Mouse (Mus musculus): ENCODE results near the gene Gm42957.
"Not testable (repeated sequence)": the region's sequence is repeated elsewhere in the genome, so short reads cannot be mapped to it uniquely, and the experiment has no call there.

The Gm42957 gene

GRCm38 (mm10) chr3:96634928-96635879, at the start of gene Gm42957, which contains the start of gene Pex11b:
Gene Gm42957 (plus strand): TSS chr3:96635474.
Gene Pex11b (plus strand): TSS chr3:96635376.
- in situ Hi-C loops (cut with MboI; ENCODE audit: low sequenced_read_pairs), result no loop called here

- in situ Hi-C loops (cut with MboI; ENCODE audit: low sequenced_read_pairs), result no loop called here
Observed at GRCm38 (mm10) chr3:96590657-96591056, 44.6 kb upstream of the Gm42957 start.

- in situ Hi-C loops (cut with MboI; ENCODE audit: low sequenced_read_pairs), result no loop called here
Observed at GRCm38 (mm10) chr3:96593374-96593773, 41.9 kb upstream of the Gm42957 start.

GRCm38 (mm10) chr3:96593790-96594560, 41.3 kb upstream of the Gm42957 start, which contains the start of gene Polr3gl:
Gene Polr3gl (minus strand): TSS chr3:96594181.
- in situ Hi-C loops (cut with MboI; ENCODE audit: low sequenced_read_pairs), result no loop called here

- in situ Hi-C loops (cut with MboI; ENCODE audit: low sequenced_read_pairs), result no loop called here
Observed at GRCm38 (mm10) chr3:96594851-96595250, 40.4 kb upstream of the Gm42957 start.

- in situ Hi-C loops (cut with MboI; ENCODE audit: low sequenced_read_pairs), result no loop called here
Observed at GRCm38 (mm10) chr3:96595661-96596060, 39.6 kb upstream of the Gm42957 start.

GRCm38 (mm10) chr3:96596228-96596707, 39.0 kb upstream of the Gm42957 start, which contains the start of gene Ankrd34a:
Gene Ankrd34a (plus strand): TSS chr3:96596636.
- in situ Hi-C loops (cut with MboI; ENCODE audit: low sequenced_read_pairs), result no loop called here

GRCm38 (mm10) chr3:96596855-96597254, 38.4 kb upstream of the Gm42957 start:
- in situ Hi-C loops (cut with MboI; ENCODE audit: low sequenced_read_pairs), result no loop called here

GRCm38 (mm10) chr3:96597435-96597891, 37.8 kb upstream of the Gm42957 start:
- in situ Hi-C loops (cut with MboI; ENCODE audit: low sequenced_read_pairs), result no loop called here

GRCm38 (mm10) chr3:96598156-96599068, 36.9 kb upstream of the Gm42957 start:
- in situ Hi-C loops (cut with MboI; ENCODE audit: low sequenced_read_pairs), result no loop called here

GRCm38 (mm10) chr3:96599069-96599393, 36.2 kb upstream of the Gm42957 start:
- in situ Hi-C loops (cut with MboI; ENCODE audit: low sequenced_read_pairs), result no loop called here

- in situ Hi-C loops (cut with MboI; ENCODE audit: low sequenced_read_pairs), result no loop called here
Observed at GRCm38 (mm10) chr3:96599411-96599810, 35.9 kb upstream of the Gm42957 start.

GRCm38 (mm10) chr3:96600639-96601250, 34.5 kb upstream of the Gm42957 start, which contains the start of gene Lix1l:
Gene Lix1l (plus strand): TSS chr3:96601149.
- in situ Hi-C loops (cut with MboI; ENCODE audit: low sequenced_read_pairs), result no loop called here

GRCm38 (mm10) chr3:96601251-96601787, 34.0 kb upstream of the Gm42957 start:
- in situ Hi-C loops (cut with MboI; ENCODE audit: low sequenced_read_pairs), result no loop called here

- in situ Hi-C loops (cut with MboI; ENCODE audit: low sequenced_read_pairs), result no loop called here
Observed at GRCm38 (mm10) chr3:96601941-96602703, 33.2 kb upstream of the Gm42957 start.

GRCm38 (mm10) chr3:96602704-96603084, 32.6 kb upstream of the Gm42957 start:
- in situ Hi-C loops (cut with MboI; ENCODE audit: low sequenced_read_pairs), result no loop called here

- in situ Hi-C loops (cut with MboI; ENCODE audit: low sequenced_read_pairs), result no loop called here
Observed at GRCm38 (mm10) chr3:96603311-96603710, 32.0 kb upstream of the Gm42957 start.

GRCm38 (mm10) chr3:96606007-96606406, 29.3 kb upstream of the Gm42957 start:
- in situ Hi-C loops (cut with MboI; ENCODE audit: low sequenced_read_pairs), result not testable (repeated sequence)

- in situ Hi-C loops (cut with MboI; ENCODE audit: low sequenced_read_pairs), result no loop called here
Observed at GRCm38 (mm10) chr3:96606618-96607017, 28.7 kb upstream of the Gm42957 start.

All from CH12F3 (cell line).